Mouse (Mus musculus): ENCODE results near the gene Tecr. TPM values are rescaled to one million over a fixed set of nuclear protein-coding genes. Genes with fewer than 3 reads are reported as not detected.

The Tecr gene
- polyA plus RNA-seq, 1 experiment, result 857 TPM

DNA sequence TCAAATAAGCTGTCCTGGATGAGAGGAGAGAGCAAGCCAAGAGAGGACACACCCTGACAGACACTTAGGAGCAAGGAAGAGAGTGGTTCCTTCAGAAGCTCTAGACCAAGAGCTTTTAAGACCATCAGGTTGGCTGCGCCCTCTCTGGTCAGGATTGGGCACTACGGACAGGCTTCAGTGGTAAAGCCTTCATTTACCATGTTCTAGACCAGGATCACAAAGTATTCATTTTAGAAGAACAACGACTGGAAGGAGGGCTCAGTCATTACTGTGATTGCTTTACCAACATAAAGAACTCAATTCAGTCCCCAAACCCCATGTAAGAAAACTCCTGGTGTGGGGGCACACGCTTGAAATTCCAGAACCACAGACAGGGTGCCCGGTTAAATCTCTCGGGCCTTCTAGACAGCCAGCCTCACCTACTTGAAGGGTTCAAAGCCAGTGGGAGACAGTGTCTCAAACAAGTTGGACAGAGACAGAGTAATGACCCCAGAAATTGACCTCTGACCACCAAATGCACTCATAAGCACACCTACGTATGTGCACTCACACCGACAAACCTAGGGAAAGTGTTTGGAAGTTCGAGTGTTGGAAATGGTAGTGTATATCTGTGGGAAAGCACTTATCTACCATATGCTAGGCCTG, 41.9 kb downstream of the Tecr start:
- DNase-seq (ENCODE audit: low read depth), result no peak

DNA sequence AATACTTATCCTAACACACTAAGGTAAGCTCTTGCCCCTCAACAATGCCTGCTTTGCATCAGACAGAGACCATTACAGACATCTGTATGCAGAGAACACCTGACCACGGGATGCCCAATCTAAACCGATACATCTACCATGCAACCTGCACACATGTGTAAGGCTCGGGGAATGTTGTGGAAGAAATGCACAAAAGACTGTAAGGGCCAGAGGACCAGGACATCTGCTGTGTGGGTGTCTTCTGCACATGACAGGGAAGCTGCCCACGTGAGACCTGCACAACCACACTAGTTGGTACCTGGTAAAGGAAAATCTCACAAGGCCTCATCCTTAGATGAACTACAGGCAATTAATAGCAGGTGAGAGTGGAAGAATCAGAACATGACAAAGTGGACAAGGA, 44.5 kb downstream of the Tecr start:
- no peak for DNase-seq (ENCODE audit: low read depth)

- no peak for DNase-seq (ENCODE audit: low read depth)
These were observed 45.1 kb downstream of the Tecr start for GRCm38 (mm10) chr8:83562669-83563068.

DNA sequence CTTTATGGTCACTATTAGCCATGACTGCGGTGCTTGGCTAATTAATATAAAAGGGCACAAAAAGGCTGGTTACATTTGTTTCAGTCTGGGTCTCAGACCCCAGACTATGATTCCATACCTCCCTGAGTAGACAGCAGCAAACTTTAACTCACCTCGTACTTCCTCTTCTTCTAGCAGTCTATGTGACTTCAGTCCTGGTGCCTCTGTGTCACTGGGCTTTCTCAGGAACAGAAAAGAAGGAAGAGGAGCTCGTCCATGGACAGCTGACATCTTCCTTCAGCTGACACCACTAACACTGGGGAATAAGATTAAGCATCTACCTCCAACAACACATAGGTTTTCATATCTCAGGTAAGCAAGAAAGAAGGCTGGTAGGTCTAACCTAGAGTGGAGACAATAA, 72.0 kb downstream of the Tecr start, which contains the start of gene Olfr370:
Gene Olfr370, plus strand, starts transcription at position 45 of the 400 bp plus-strand sequence.
- DNase-seq (ENCODE audit: low read depth), result no peak

- no peak for DNase-seq (ENCODE audit: low read depth)
These were observed 73.0 kb downstream of the Tecr start for GRCm38 (mm10) chr8:83534802-83535201.

Other genes with a start within 250 kb of the Tecr start
- 0.15 and 0.42 TPM in 2 replicates for gene Clgn, start 218.1 kb downstream of the Tecr start, polyA plus RNA-seq (2012; rRNA removed)
- 10.6 and 14.3 TPM in 2 replicates for gene Scoc, start 149.6 kb downstream of the Tecr start, polyA plus RNA-seq (2012; rRNA removed)
- 0.11 TPM in 1 of 2 replicates, not detected in the other for gene Olfr370, start 72.2 kb downstream of the Tecr start, polyA plus RNA-seq (2012; rRNA removed)
- 509 and 536 TPM in 2 replicates for gene Ndufb7, start 41.3 kb downstream of the Tecr start, polyA plus RNA-seq (2012; rRNA removed)
- gene Dnajb1, start 222 bp upstream of the Tecr start, polyA plus RNA-seq (2012; rRNA removed), result 36.0 and 40.6 TPM in 2 replicates
- 95.2 and 110 TPM in 2 replicates for gene Gipc1, start 44.7 kb upstream of the Tecr start, polyA plus RNA-seq (2012; rRNA removed)
- gene Ptger1, start 58.7 kb upstream of the Tecr start, polyA plus RNA-seq (2012; rRNA removed), result 1.3 and 1.4 TPM in 2 replicates
- gene Pkn1, start 91.2 kb upstream of the Tecr start, polyA plus RNA-seq (2012; rRNA removed), result 63.3 and 63.6 TPM in 2 replicates
- 28.2 and 35.7 TPM in 2 replicates for gene Ddx39, start 107.2 kb upstream of the Tecr start, polyA plus RNA-seq (2012; rRNA removed)
- gene Adgre5, start 133.4 kb upstream of the Tecr start, polyA plus RNA-seq (2012; rRNA removed), result 173 and 176 TPM in 2 replicates

Data from gonadal fat pad, adult 2 months (tissue).